Mouse (Mus musculus): ENCODE measurements at regions not wholly inside any gene's neighbourhood (a gene's known extent, or its start where the extent isn't known, plus 50 kb on each side); places are given as distances from the start of the nearest gene placed in this dataset.

- TF ChIP-seq CTCF (IDR thresholded peaks at IDR 0.05; ENCODE audit: borderline replicate concordance, insufficient read depth, low read length) (no peak), POLR2A (IDR thresholded peaks at IDR 0.05; ENCODE audit: low read depth, low read length) (no peak)
Measured at GRCm38 (mm10) chr3:78736111-78736510, 550.2 kb downstream of the Rapgef2 start.

All from embryonic fibroblast, embryonic 13.5 days (primary cell).